Mouse (Mus musculus): ENCODE data around the gene Bace1. TPM values are rescaled to one million over a fixed set of nuclear protein-coding genes. Genes with fewer than 3 reads are reported as not detected.

Bace1 gene
- 10 to 100 TPM; 10.9 to 12.5 TPM for total RNA-seq (2023)

GRCm38 (mm10) chr9:45838434-45839138 lies at the start of gene Bace1:
Gene Bace1 (plus strand): TSS chr9:45838580.

GRCm38 (mm10) chr9:45828291-45828963 lies 10.0 kb upstream of the Bace1 start, which contains the start of gene Cep164:
Gene Cep164 (minus strand): TSS chr9:45828691.

GRCm38 (mm10) chr9:45906355-45907077 lies 68.1 kb downstream of the Bace1 start, which contains the start of the genes Pcsk7 and Rnf214:
Gene Pcsk7 (plus strand): TSS chr9:45906497.
Gene Rnf214 (minus strand): TSS chr9:45906911.

Other genes with a start within 250 kb of the Bace1 start
- gene Cep164, start 9.9 kb upstream of the Bace1 start, total RNA-seq (2023): 10 to 100 TPM; 22.8 to 27.1 TPM
- gene Pcsk7, start 67.9 kb downstream of the Bace1 start, total RNA-seq (2023): 10 to 100 TPM; 59.9 to 64.2 TPM
- gene Rnf214, start 68.3 kb downstream of the Bace1 start, total RNA-seq (2023): 10 to 100 TPM; 28.4 to 33.3 TPM
- gene Tagln, start 97.5 kb downstream of the Bace1 start, total RNA-seq (2023): under 1 TPM; 0.31 to 0.58 TPM
- 100 to 1,000 TPM; 229 to 241 TPM for gene Sidt2, start 116.7 kb downstream of the Bace1 start, total RNA-seq (2023)
- gene Pafah1b2, start 174.1 kb downstream of the Bace1 start, total RNA-seq (2023): 10 to 100 TPM; 46.4 to 51.3 TPM
- 10 to 100 TPM; 54.3 to 55.2 TPM for gene Sik3, start 174.2 kb downstream of the Bace1 start, total RNA-seq (2023)